Mouse (Mus musculus) liver, adult 2 months (tissue): ENCODE measurements at regions not wholly inside any gene's neighbourhood (a gene's known extent, or its start where the extent isn't known, plus 50 kb on each side); places are given as distances from the start of the nearest gene placed in this dataset.

Source experiments
- DNase-seq: peaks from one replicate; pipeline ENCODE4 v3.0.0-alpha.2; 2011; ENCODE audit warnings: low read depth, low spot score; ENCODE audit errors: extremely low read depth
- H3K27ac ChIP-seq: fragments of 200-500 bp; replicated peaks from 2 replicates; pipeline ENCODE4 v1.5.1; 2012; ENCODE audit warnings: low read depth, mild to moderate bottlenecking, control low read depth, inconsistent platforms, low read length; ENCODE audit not compliant: insufficient read depth
- H3K27me3 ChIP-seq: fragments of 200-500 bp; 2 replicates; pipeline ENCODE4 v1.6.1; 2012; ENCODE audit warnings: mild to moderate bottlenecking, moderate library complexity, low read length, inconsistent platforms; ENCODE audit not compliant: control insufficient read depth, insufficient read depth
- H3K36me3 ChIP-seq: fragments of 200-500 bp; 2 replicates; pipeline ENCODE4 v1.6.1; 2012; ENCODE audit warnings: low read length, inconsistent platforms; ENCODE audit not compliant: control insufficient read depth, insufficient read depth
- H3K4me1 ChIP-seq: fragments of 200-500 bp; 2 replicates; pipeline ENCODE4 v1.6.1; 2011; ENCODE audit warnings: low read length; ENCODE audit not compliant: control insufficient read depth, insufficient read depth
- H3K4me3 ChIP-seq: fragments of 200-500 bp; 2 replicates; pipeline ENCODE4 v1.5.1; 2011; ENCODE audit warnings: low read depth, mild to moderate bottlenecking, control low read depth, low read length, moderate library complexity; ENCODE audit not compliant: insufficient read depth
- H3K79me2 ChIP-seq: fragments of 200-500 bp; 2 replicates; pipeline ENCODE4 v1.6.1; 2012; ENCODE audit warnings: inconsistent platforms, mild to moderate bottlenecking, low read length, moderate library complexity; ENCODE audit not compliant: control insufficient read depth, insufficient read depth
- H3K9ac ChIP-seq: fragments of 200-500 bp; 2 replicates; pipeline ENCODE4 v1.6.1; 2012; ENCODE audit warnings: low read depth, mild to moderate bottlenecking, control low read depth, inconsistent platforms, low read length
- CTCF ChIP-seq: fragments of 200-500 bp; IDR thresholded peaks from 2 replicates; pipeline ENCODE4 v1.5.1; 2011; ENCODE audit warnings: low read depth, low read length, control low read depth
- POLR2A ChIP-seq: fragments of 200-500 bp; IDR thresholded peaks from 2 replicates; pipeline ENCODE4 v1.6.1; 2011; ENCODE audit warnings: low read length, control low read depth; ENCODE audit not compliant: insufficient read depth; ENCODE audit errors: extremely low read depth
- WGBS: fragments of 180-500 bp; shearing (Covaris S2); methylation state at CpG from one replicate; pipeline ENCODE4 v1.1.7; 2018; 5-methylcytosine and 5-hydroxymethylcytosine counted together

- H3K79me2 ChIP-seq: no peaks in the 10 kb centered on the region
- no peaks in the 10 kb centered on the region for H3K27me3 ChIP-seq
- no peak overlapping the region for H3K4me3 ChIP-seq
- TF ChIP-seq POLR2A (no peak), CTCF (no peak)
- WGBS: 94% methylated on average over 6 of the region's 6 CpGs
- H3K36me3 ChIP-seq: no peaks in the 10 kb centered on the region
- H3K9ac ChIP-seq: no peak overlapping the region
- no peak overlapping the region for H3K27ac ChIP-seq
- no peaks in the 10 kb centered on the region for H3K4me1 ChIP-seq
- DNase-seq: no peak
These were observed 167.6 kb upstream of the Tyw5 start for GRCm38 (mm10) chr1:57574530-57574929.

GRCm38 (mm10) chr1:57576066-57576753, 169.3 kb upstream of the Tyw5 start:
- Histone ChIP-seq H3K4me1 (no peaks in the 10 kb centered on the region), H3K27ac (no peak overlapping the region), H3K27me3 (no peaks in the 10 kb centered on the region), H3K9ac (no peak overlapping the region), H3K36me3 (no peaks in the 10 kb centered on the region), H3K79me2 (no peaks in the 10 kb centered on the region), H3K4me3 (no peak overlapping the region)
- no peak for DNase-seq
- 92% methylated on average over 5 of the region's 5 CpGs for WGBS
- TF ChIP-seq POLR2A: no peak
- TF ChIP-seq CTCF: no peak

- 76% methylated on average over 3 of the region's 3 CpGs for WGBS
- Histone ChIP-seq H3K27ac (no peak overlapping the region), H3K4me3 (no peak overlapping the region), H3K36me3 (no peaks in the 10 kb centered on the region), H3K79me2 (no peaks in the 10 kb centered on the region), H3K4me1 (no peaks in the 10 kb centered on the region), H3K27me3 (no peaks in the 10 kb centered on the region), H3K9ac (no peak overlapping the region)
- DNase-seq: no peak
- no peak for TF ChIP-seq POLR2A
These were observed 172.2 kb upstream of the Tyw5 start for GRCm38 (mm10) chr1:57579086-57579485.

GRCm38 (mm10) chr1:57593707-57594589, 180.0 kb upstream of the Spats2l start:
- TF ChIP-seq CTCF (no peak), POLR2A (no peak)
- DNase-seq: no peak
- Histone ChIP-seq H3K4me1 (no peaks in the 10 kb centered on the region), H3K36me3 (no peaks in the 10 kb centered on the region), H3K9ac (no peak overlapping the region), H3K79me2 (no peaks in the 10 kb centered on the region), H3K27me3 (no peaks in the 10 kb centered on the region), H3K4me3 (no peak overlapping the region), H3K27ac (no peak overlapping the region)
- WGBS: 89% methylated on average over 7 of the region's 7 CpGs

- no peak for DNase-seq
- Histone ChIP-seq H3K4me1 (no peaks in the 10 kb centered on the region), H3K9ac (no peak overlapping the region), H3K79me2 (no peaks in the 10 kb centered on the region), H3K4me3 (no peak overlapping the region), H3K27ac (no peak overlapping the region), H3K36me3 (no peaks in the 10 kb centered on the region), H3K27me3 (no peaks in the 10 kb centered on the region)
- TF ChIP-seq POLR2A (no peak), CTCF (no peak)
- WGBS: 81% methylated on average over 5 of the region's 5 CpGs
These were observed 179.1 kb upstream of the Spats2l start for GRCm38 (mm10) chr1:57594815-57595214.

- 85% methylated on average over 2 of the region's 2 CpGs for WGBS
- Histone ChIP-seq H3K4me1 (no peaks in the 10 kb centered on the region), H3K27me3 (no peaks in the 10 kb centered on the region), H3K9ac (no peak overlapping the region), H3K27ac (no peak overlapping the region), H3K4me3 (no peak overlapping the region), H3K79me2 (no peaks in the 10 kb centered on the region), H3K36me3 (no peaks in the 10 kb centered on the region)
- TF ChIP-seq POLR2A (no peak), CTCF (no peak)
- DNase-seq: no peak
These were observed 173.0 kb upstream of the Spats2l start for GRCm38 (mm10) chr1:57600951-57601350.
